Mouse (Mus musculus) cerebellum, adult 2 months (tissue): ENCODE results near the gene Fam149a.

Experiments
- CTCF ChIP-seq: fragments of 200-500 bp; IDR thresholded peaks from 2 replicates; pipeline ENCODE4 v1.5.1; 2011; ENCODE audit warnings: low read depth, mild to moderate bottlenecking, control low read depth, low read length, moderate library complexity, borderline replicate concordance; ENCODE audit not compliant: insufficient read depth
- POLR2A ChIP-seq: fragments of 200-500 bp; IDR thresholded peaks from 2 replicates; pipeline ENCODE4 v1.6.1; 2011; ENCODE audit warnings: low read length, control low read depth, borderline replicate concordance; ENCODE audit not compliant: insufficient read depth

- TF ChIP-seq CTCF (no peak), POLR2A (no peak)
These were observed 87.4 kb downstream of the Fam149a start, which contains the start of gene Klkb1 for GRCm38 (mm10) chr8:45294687-45295086.
